Mouse (Mus musculus): ENCODE results near the gene 4930558K02Rik.

The 4930558K02Rik gene

GRCm38 (mm10) chr1:161942082-161942481 lies 37.4 kb downstream of the 4930558K02Rik start:
- no peak for DNase-seq

- no peak for DNase-seq
Measured at GRCm38 (mm10) chr1:161932286-161932685, 47.1 kb downstream of the 4930558K02Rik start.

- peak; percentile 11 to 12 for DNase-seq
Measured at GRCm38 (mm10) chr1:161931817-161932216, 47.6 kb downstream of the 4930558K02Rik start.

GRCm38 (mm10) chr1:161931313-161931712 lies 48.1 kb downstream of the 4930558K02Rik start:
- no peak for DNase-seq

GRCm38 (mm10) chr1:161927976-161928375 lies 51.5 kb downstream of the 4930558K02Rik start:
- no peak for DNase-seq

- peak; percentile 76 to 77 for DNase-seq
Measured at GRCm38 (mm10) chr1:161925281-161925805, 54.1 kb downstream of the 4930558K02Rik start.

GRCm38 (mm10) chr1:161924321-161924720 lies 55.1 kb downstream of the 4930558K02Rik start:
- no peak for DNase-seq

GRCm38 (mm10) chr1:161921928-161922327 lies 57.5 kb downstream of the 4930558K02Rik start:
- DNase-seq, result no peak

- no peak for DNase-seq
Measured at GRCm38 (mm10) chr1:161920475-161921454, 58.7 kb downstream of the 4930558K02Rik start.

- DNase-seq, result no peak
Measured at GRCm38 (mm10) chr1:161919594-161919993, 59.8 kb downstream of the 4930558K02Rik start.

GRCm38 (mm10) chr1:161918682-161919372 lies 60.6 kb downstream of the 4930558K02Rik start:
- no peak for DNase-seq

- no peak for DNase-seq
Measured at GRCm38 (mm10) chr1:161917940-161918484, 61.4 kb downstream of the 4930558K02Rik start.

GRCm38 (mm10) chr1:161916036-161916435 lies 63.4 kb downstream of the 4930558K02Rik start:
- no peak for DNase-seq

GRCm38 (mm10) chr1:161913648-161913984 lies 65.8 kb downstream of the 4930558K02Rik start:
- no peak for DNase-seq

GRCm38 (mm10) chr1:161912940-161913647 lies 66.3 kb downstream of the 4930558K02Rik start:
- DNase-seq, result no peak

- no peak for DNase-seq
Measured at GRCm38 (mm10) chr1:161909074-161909473, 70.4 kb downstream of the 4930558K02Rik start.

GRCm38 (mm10) chr1:161907795-161908457 lies 71.5 kb downstream of the 4930558K02Rik start:
- no peak for DNase-seq

GRCm38 (mm10) chr1:161907111-161907510 lies 72.3 kb downstream of the 4930558K02Rik start:
- no peak for DNase-seq

- DNase-seq, result no peak
Measured at GRCm38 (mm10) chr1:161902692-161903452, 76.6 kb downstream of the 4930558K02Rik start.

GRCm38 (mm10) chr1:161900129-161900528 lies 79.3 kb downstream of the 4930558K02Rik start:
- DNase-seq, result no peak

GRCm38 (mm10) chr1:161897235-161897634 lies 82.2 kb downstream of the 4930558K02Rik start:
- no peak for DNase-seq
